9 mouse cellular contexts compared by ENCODE assay signal in the genomic region with DNA sequence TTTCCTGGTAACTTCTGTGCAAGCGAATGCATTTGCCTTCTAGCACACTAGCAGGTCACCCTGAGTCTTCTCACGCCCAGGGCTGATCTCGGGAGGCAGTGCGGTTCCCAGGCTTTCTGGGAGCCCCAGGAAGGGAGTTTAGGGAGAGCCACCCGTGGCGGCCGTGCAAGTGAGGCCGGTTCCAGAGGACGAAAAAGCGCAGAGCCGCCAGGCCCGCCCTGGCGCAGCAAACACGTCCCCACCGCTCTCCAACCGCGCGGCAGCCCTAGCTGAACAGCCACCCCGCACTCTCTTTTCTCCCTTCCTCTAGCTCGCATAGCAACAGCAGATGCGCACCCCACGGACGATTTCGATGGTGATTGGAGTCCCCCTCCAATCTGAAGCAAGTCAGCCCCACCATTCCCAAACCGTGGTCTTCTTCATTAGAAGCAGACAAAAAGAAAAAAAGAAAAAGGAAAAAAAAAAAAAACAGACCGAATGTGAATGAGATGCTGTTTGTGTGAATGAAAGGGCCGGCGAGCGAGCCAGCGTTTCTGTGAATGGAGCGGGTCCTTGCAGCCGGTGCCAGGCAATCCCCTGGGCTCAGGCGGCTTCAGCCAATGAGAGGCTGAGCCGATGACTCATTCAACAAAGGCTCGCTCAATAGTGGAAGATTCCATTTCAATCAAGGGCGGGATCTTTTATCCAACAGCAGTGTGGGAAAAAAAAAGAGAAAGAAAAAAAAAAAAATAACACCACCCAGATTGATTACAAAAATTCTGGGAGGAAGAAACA. TPM values are rescaled to one million over a fixed set of nuclear protein-coding genes. Genes with fewer than 3 reads are reported as not detected.
DNase-seq lines count a peak whose midpoint lies in the region; ATAC-seq and TF ChIP-seq lines count a peak whose summit lies in the region.
"Had no signal": no experiment of that assay in that cellular context is flagged by ENCODE, and none has a peak within 500 bp of the region (broad histone marks: within the 10 kb centered on the region; RNA-seq: fewer than 3 reads in every experiment).

A gene (minus strand): TSS at position 509 of the 774 bp plus-strand sequence.

- peak within 1 kb of the TSS; percentile 83 for H3K27ac ChIP-seq in midbrain, embryonic 13.5 days
- no peak within 1 kb of the TSS for H3K27ac ChIP-seq in stomach, postnatal 0 days (replicated peaks)

- TF ChIP-seq CTCF in stomach, postnatal 0 days (IDR thresholded peaks at IDR 0.05; ENCODE audit: low read depth), result no peak

- H3K9me3 ChIP-seq in midbrain, embryonic 13.5 days, result no peaks in the 10 kb centered on the region
- H3K9me3 ChIP-seq in stomach, postnatal 0 days (ENCODE audit: control insufficient read depth, low read length), result no peaks in the 10 kb centered on the region

- H3K9ac ChIP-seq in midbrain, embryonic 13.5 days (replicated peaks), result peak within 1 kb of the TSS; percentile 63
- peak within 1 kb of the TSS; percentile 2; the same call in 1 of the 2 replicates for H3K9ac ChIP-seq in stomach, postnatal 0 days (ENCODE audit: low read length)

- H3K4me2 ChIP-seq in midbrain, embryonic 13.5 days (replicated peaks), result peak within 1 kb of the TSS; percentile 94
- peak within 1 kb of the TSS; percentile 64 for H3K4me2 ChIP-seq in stomach, postnatal 0 days (replicated peaks; ENCODE audit: low read depth)

- peak; percentile 79 for DNase-seq in adrenal gland, postnatal 25 days
- DNase-seq in embryo, embryonic 11.5 days (ENCODE audit: low read depth, low spot score), result peak; percentile 62
- DNase-seq in heart, adult 11 months, result peak; percentile 97
- DNase-seq in kidney, adult 18-20 months, result peak; percentile 11
- DNase-seq in left cerebral cortex, postnatal 36 days (ENCODE audit: low spot score in 2 of 2), result peak; percentile 81 to 83
- DNase-seq in stomach, postnatal 0 days (ENCODE audit: low spot score), result peak; percentile 69

- TF ChIP-seq EP300 in stomach, postnatal 0 days (optimal IDR thresholded peaks at IDR 0.05), result no peak

- H3K4me1 ChIP-seq in midbrain, embryonic 13.5 days (replicated peaks), result peaks cover 61% of the 10 kb centered on the region
- no peaks in the 10 kb centered on the region; the same call in 1 of the 2 replicates for H3K4me1 ChIP-seq in stomach, postnatal 0 days (replicated peaks; ENCODE audit: control insufficient read depth, insufficient read depth)

- peak; percentile 94 for ATAC-seq in midbrain, embryonic 13.5 days
- ATAC-seq in stomach, postnatal 0 days (ENCODE audit: low FRiP score, low TSS enrichment), result peak; percentile 79
- ATAC-seq in granulocyte monocyte progenitor cell, adult 5-6 weeks (replicated peaks; ENCODE audit: poor library complexity, severe bottlenecking), result no peak

- H3K36me3 ChIP-seq in midbrain, embryonic 13.5 days, result no peaks in the 10 kb centered on the region
- H3K36me3 ChIP-seq in stomach, postnatal 0 days (ENCODE audit: control insufficient read depth, insufficient read depth, low read length), result no peaks in the 10 kb centered on the region

- under 1% methylated on average over 36 of the region's 36 CpGs for WGBS in midbrain, embryonic 13.5 days
- 1% methylated on average over 36 of the region's 36 CpGs for WGBS in stomach, postnatal 0 days

- H3K27me3 ChIP-seq in midbrain, embryonic 13.5 days, result peaks cover 40% of the 10 kb centered on the region
- peaks cover 6% of the 10 kb centered on the region; the same call in 1 of the 2 replicates for H3K27me3 ChIP-seq in stomach, postnatal 0 days (ENCODE audit: control insufficient read depth, insufficient read depth, low read length)

- peak within 1 kb of the TSS; percentile 59 for H3K4me3 ChIP-seq in midbrain, embryonic 13.5 days (replicated peaks)
- peak within 1 kb of the TSS; percentile 34 for H3K4me3 ChIP-seq in stomach, postnatal 0 days (ENCODE audit: low read depth, low read length)
- H3K4me3 ChIP-seq: erythroblast, embryonic 14.5 days had no signal

- intact Hi-C loops in left cerebral cortex, postnatal 36 days (cut with DNase I), result loop anchor here (2.0 to 5.0 kb wide), 4 partner anchors 33 to 132 kb away; no protein-coding TSS in a partner anchor

RNA-seq across cellular contexts. Expression of the gene that starts here (rescaled TPM):
- total RNA-seq in adrenal gland, postnatal 25 days (2021), result 1.1 and 1.8 TPM in 2 replicates
- 100 to 1,000 TPM; 195 to 220 TPM for total RNA-seq in left cerebral cortex, postnatal 36 days (2021)
- 3.2 and 4.1 TPM in 2 replicates for polyA plus RNA-seq in midbrain, embryonic 13.5 days (2015; fragmentation: Nextera tagmentation; extraction: Ambion mirVana)
- polyA plus RNA-seq in stomach, postnatal 0 days (2015; fragmentation: Nextera tagmentation; extraction: Ambion mirVana), result 0.28 and 0.31 TPM in 2 replicates
- total RNA-seq in granulocyte monocyte progenitor cell, adult 5-6 weeks (2014; fragmentation: Nextera tagmentation), result not detected in 2 replicates
- not detected in 2 replicates for total RNA-seq in granulocyte monocyte progenitor cell, adult 5-6 weeks (2017)
- polyA plus RNA-seq: erythroblast, embryonic 14.5 days had no signal

Comparison
In these comparisons a context has a peak if more than half of its experiments do, and no peak if none do; other contexts are left out.
1. RNA of the gene that starts here (total RNA-seq): 195 to 220 TPM in left cerebral cortex, postnatal 36 days; 1.1 to 1.8 TPM in adrenal gland, postnatal 25 days and not detected in granulocyte monocyte progenitor cell, adult 5-6 weeks; every median in the first group is over 10 times any median in the second.
2. Peak in DNase-seq, ATAC-seq, H3K4me3 ChIP-seq, H3K9ac ChIP-seq and H3K4me2 ChIP-seq in stomach, postnatal 0 days; RNA of the gene not detected or under 1 TPM.
3. DNase-seq: peak in every context shown above with its lines; median percentile 97 in heart, adult 11 months; 82 in left cerebral cortex, postnatal 36 days; 79 in adrenal gland, postnatal 25 days; 69 in stomach, postnatal 0 days; 62 in embryo, embryonic 11.5 days; 11 in kidney, adult 18-20 months.